Mouse (Mus musculus) heart, postnatal 0 days (tissue): ENCODE data around the gene Wdr5.

Experiments used
- CTCF ChIP-seq: IDR thresholded peaks from 2 replicates; pipeline ENCODE4 v1.5.1; 2016; ENCODE audit warnings: antibody characterized with exemption, control low read depth, low read depth
- EP300 ChIP-seq: IDR thresholded peaks from 2 replicates; pipeline ENCODE4 v1.6.1; 2016; ENCODE audit warnings: antibody characterized with exemption, low read depth

DNA sequence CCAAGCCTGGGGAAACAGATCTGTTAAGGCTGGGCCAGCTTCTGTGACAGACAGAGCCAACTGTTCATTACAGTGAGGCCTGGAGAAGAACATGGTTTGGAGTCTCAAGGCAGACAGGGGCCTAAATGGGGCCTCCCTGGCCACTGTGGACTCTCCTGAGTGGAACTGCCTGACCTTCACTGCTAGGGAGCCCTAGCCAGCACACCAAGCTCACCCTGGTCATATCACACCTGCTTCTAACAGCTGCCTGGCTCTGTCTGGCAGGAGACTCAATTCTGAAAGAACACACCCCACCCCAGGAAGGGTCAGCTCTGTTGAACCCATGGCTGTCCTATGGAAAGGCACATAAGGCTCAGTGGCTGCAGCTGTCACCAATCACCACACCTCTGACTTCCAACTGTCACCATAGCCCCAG lies 43.8 kb upstream of the Wdr5 start:
- TF ChIP-seq CTCF (no peak), EP300 (no peak)
